Mouse (Mus musculus) heart, adult 2 months (tissue): ENCODE measurements around the gene Actl6b. TPM values are rescaled to one million over a fixed set of nuclear protein-coding genes. Genes with fewer than 3 reads are reported as not detected.
"Not testable (repeated sequence)": the region's sequence is repeated elsewhere in the genome, so short reads cannot be mapped to it uniquely, and the experiment has no call there.

Source experiments
- DNase-seq, 2 experiments: peaks; one replicate each; pipeline ENCODE4 v3.0.0; 2021
- H3K27ac ChIP-seq: fragments of 200-600 bp; 2 replicates; pipeline ENCODE4 v1.8.1; 2022
- H3K27me3 ChIP-seq: fragments of 200-500 bp; 2 replicates; pipeline ENCODE4 v1.6.1; 2012; ENCODE audit warnings: mild to moderate bottlenecking, low read length, inconsistent platforms, mixed read lengths; ENCODE audit not compliant: control insufficient read depth, insufficient read depth
- H3K36me3 ChIP-seq: fragments of 200-500 bp; 2 replicates; pipeline ENCODE4 v1.6.1; 2012; ENCODE audit warnings: low read length, inconsistent platforms; ENCODE audit not compliant: control insufficient read depth, insufficient read depth
- H3K4me1 ChIP-seq: fragments of 200-500 bp; 2 replicates; pipeline ENCODE4 v1.6.1; 2011; ENCODE audit warnings: low read length; ENCODE audit not compliant: control insufficient read depth, insufficient read depth
- H3K4me3 ChIP-seq: fragments of 200-600 bp; 2 replicates; pipeline ENCODE4 v1.8.1; 2022
- H3K79me2 ChIP-seq: fragments of 200-500 bp; replicated peaks from 2 replicates; pipeline ENCODE4 v1.6.1; 2012; ENCODE audit warnings: mild to moderate bottlenecking, inconsistent platforms, low read length, moderate library complexity, mixed read lengths; ENCODE audit not compliant: control insufficient read depth, insufficient read depth
- H3K9ac ChIP-seq: fragments of 200-500 bp; 2 replicates; pipeline ENCODE4 v1.6.1; 2012; ENCODE audit warnings: low read depth, mild to moderate bottlenecking, control low read depth, inconsistent platforms, low read length, mixed read lengths
- CTCF ChIP-seq: fragments of 200-600 bp; IDR thresholded peaks from 2 replicates; pipeline ENCODE4 v1.8.1; 2022; ENCODE audit warnings: antibody characterized with exemption, mild to moderate bottlenecking, moderate library complexity
- EP300 ChIP-seq: fragments of 200-500 bp; IDR thresholded peaks from 2 replicates; pipeline ENCODE4 v1.6.1; 2011; ENCODE audit warnings: low read depth, low read length, control low read depth; ENCODE audit not compliant: insufficient read depth
- POLR2A ChIP-seq: fragments of 200-500 bp; IDR thresholded peaks from 2 replicates; pipeline ENCODE4 v1.6.1; 2011; ENCODE audit warnings: mild to moderate bottlenecking, low read depth, low read length, control low read depth; ENCODE audit not compliant: insufficient read depth
- WGBS: fragments of 180-500 bp; shearing (Covaris S2); methylation state at CpG from one replicate; pipeline ENCODE4 v1.1.7; 2018; 5-methylcytosine and 5-hydroxymethylcytosine counted together
- intact Hi-C: fragments of 180-260 bp; cut with DNase I; formaldehyde crosslinking; loops from one replicate; pipeline ENCODE4 v1.15.1; 2025
- microRNA-seq, 2 experiments: library from miRNA; unstranded; fragments of <30 nt; microRNA quantifications; one replicate each; pipeline ENCODE4 v1.2.0; 2021
- polyA plus RNA-seq: library from polyadenylated mRNA; depleted of rRNA; stranded (reverse); fragments of >200 nt; gene quantifications from 2 replicates; pipeline ENCODE4 v1.2.3, GENCODE M21; 2012; rRNA removed
- total RNA-seq, 2 experiments: library from RNA; stranded (reverse); gene quantifications; 2 replicates each; pipeline ENCODE4 v1.2.3; 2021

Actl6b gene
- total and polyA plus RNA-seq, 3 experiments = not detected

GRCm38 (mm10) chr5:137610548-137611244 lies 57.4 kb downstream of the Actl6b start:
- Histone ChIP-seq H3K36me3 (no peaks in the 10 kb centered on the region), H3K4me1 (peaks cover 10% of the 10 kb centered on the region), H3K9ac (peak overlapping the region; percentile 61), H3K4me3 (peak overlapping the region; percentile 43), H3K27me3 (no peaks in the 10 kb centered on the region), H3K79me2 (no peaks in the 10 kb centered on the region), H3K27ac (peak overlapping the region; percentile 78)
- intact Hi-C loops = loop anchor here (1.0 kb wide), 1 partner anchor 18 kb away; no protein-coding TSS in a partner anchor
- WGBS = 7% methylated on average over 12 of the region's 12 CpGs
- TF ChIP-seq POLR2A (0 out of 2 replicates have a peak, but pooled peaks have one; percentile 52), CTCF (no peak), EP300 (peak; percentile 87)
- peak; percentile 81 to 85 for DNase-seq

GRCm38 (mm10) chr5:137611245-137611602 lies 57.9 kb downstream of the Actl6b start:
- Histone ChIP-seq H3K9ac (peak overlapping the region; percentile 61), H3K4me1 (peaks cover 10% of the 10 kb centered on the region)
- WGBS = 4% methylated on average over 6 of the region's 6 CpGs

GRCm38 (mm10) chr5:137613076-137613475 lies 59.8 kb downstream of the Actl6b start:
- TF ChIP-seq CTCF (no peak), POLR2A (0 out of 2 replicates have a peak, but pooled peaks have one; percentile 31)
- intact Hi-C loops = no loop called here
- Histone ChIP-seq H3K79me2 (no peaks in the 10 kb centered on the region), H3K4me1 (peaks cover 10% of the 10 kb centered on the region), H3K9ac (no peak overlapping the region), H3K27ac (peak overlapping the region; percentile 20; the same call in 1 of the 2 replicates), H3K27me3 (no peaks in the 10 kb centered on the region), H3K4me3 (no peak overlapping the region), H3K36me3 (no peaks in the 10 kb centered on the region)
- DNase-seq = peak; percentile 41 to 47
- 72% methylated on average over 5 of the region's 5 CpGs for whole genome bisulfite sequencing

More at GRCm38 (mm10) chr5:137611245-137611602, 57.9 kb downstream of the Actl6b start:
- H3K27ac ChIP-seq = peak overlapping the region; percentile 78
- no peak for TF ChIP-seq CTCF
- peak; percentile 51; the same call in 1 of the 2 replicates for TF ChIP-seq POLR2A
- no peaks in the 10 kb centered on the region for H3K27me3 ChIP-seq
- H3K36me3 ChIP-seq = no peaks in the 10 kb centered on the region
- peak overlapping the region; percentile 43 for H3K4me3 ChIP-seq
- intact Hi-C loops = no loop called here
- peak; percentile 81 to 82 for DNase-seq
- H3K79me2 ChIP-seq = no peaks in the 10 kb centered on the region

- Histone ChIP-seq H3K9ac (no peak within 1 kb of the TSS), H3K36me3 (no peaks in the 10 kb centered on the region), H3K4me3 (no peak within 1 kb of the TSS), H3K79me2 (no peaks in the 10 kb centered on the region), H3K4me1 (peaks cover 10% of the 10 kb centered on the region), H3K27me3 (no peaks in the 10 kb centered on the region), H3K27ac (peak within 1 kb of the TSS; percentile 20; the same call in 1 of the 2 replicates)
- TF ChIP-seq POLR2A = no peak
- TF ChIP-seq EP300 = no peak
- no peak for TF ChIP-seq CTCF
- DNase-seq = peak; percentile 54 to 63
- intact Hi-C loops = no loop called here
- WGBS = 52% methylated on average over 11 of the region's 11 CpGs
Observed at GRCm38 (mm10) chr5:137613550-137613949, 60.2 kb downstream of the Actl6b start, which contains the start of gene Pcolce. Gene Pcolce, minus strand, starts transcription at chr5:137613784.

- WGBS = 96% methylated on average over 2 of the region's 2 CpGs
- intact Hi-C loops = not testable (repeated sequence)
Observed at GRCm38 (mm10) chr5:137614921-137615320, 61.6 kb downstream of the Actl6b start.

GRCm38 (mm10) chr5:137615347-137615746 lies 62.0 kb downstream of the Actl6b start:
- no peak for DNase-seq
- Histone ChIP-seq H3K4me3 (no peak overlapping the region), H3K79me2 (no peaks in the 10 kb centered on the region), H3K36me3 (no peaks in the 10 kb centered on the region), H3K27me3 (no peaks in the 10 kb centered on the region), H3K27ac (no peak overlapping the region), H3K9ac (no peak overlapping the region), H3K4me1 (peaks cover 8% of the 10 kb centered on the region)
- intact Hi-C loops = no loop called here
- WGBS = 84% methylated on average over 7 of the region's 7 CpGs
- TF ChIP-seq EP300 (no peak), POLR2A (no peak), CTCF (no peak)

More at GRCm38 (mm10) chr5:137614921-137615320, 61.6 kb downstream of the Actl6b start:
- H3K27me3 ChIP-seq, DNase-seq, H3K9ac ChIP-seq, H3K4me1 ChIP-seq, H3K27ac ChIP-seq, H3K79me2 ChIP-seq, H3K4me3 ChIP-seq, H3K36me3 ChIP-seq: not testable (repeated sequence)
- TF ChIP-seq CTCF = peak; percentile 38

Small RNA genes within 50 kb of the gene (microRNA-seq; reads per million reads assigned to microRNA genes)
- gene Mir6418 = 0.39 to 0.56 reads per million in 2 experiments

Other genes with a start within 250 kb of the Actl6b start
- gene Srrt, start 245.8 kb upstream of the Actl6b start, total RNA-seq = 10 to 100 TPM; 60.5 to 66.4 TPM
- gene Srrt, start 245.8 kb upstream of the Actl6b start, polyA plus RNA-seq = 63.9 and 74.2 TPM in 2 replicates
- 10 to 100 TPM; 12.5 to 13.6 TPM for gene Trip6, start 239.1 kb upstream of the Actl6b start, total RNA-seq
- gene Trip6, start 239.1 kb upstream of the Actl6b start, polyA plus RNA-seq = 23.5 and 24.2 TPM in 2 replicates
- gene Slc12a9, start 219.9 kb upstream of the Actl6b start, total RNA-seq = 1 to 10 TPM; 1.7 to 2.2 TPM
- gene Slc12a9, start 219.9 kb upstream of the Actl6b start, polyA plus RNA-seq = 6.0 and 8.9 TPM in 2 replicates
- 10 to 100 TPM; 45.9 to 53.9 TPM for gene Ephb4, start 203.4 kb upstream of the Actl6b start, total RNA-seq
- gene Ephb4, start 203.4 kb upstream of the Actl6b start, polyA plus RNA-seq = 35.2 and 51.8 TPM in 2 replicates
- gene Zan, start 76.5 kb upstream of the Actl6b start, total RNA-seq = not detected
- gene Zan, start 76.5 kb upstream of the Actl6b start, polyA plus RNA-seq = under 0.01 and 0.02 TPM in 2 replicates
- gene Pop7, start 51.0 kb upstream of the Actl6b start, total RNA-seq = 10 to 100 TPM; 13.4 to 13.9 TPM
- gene Pop7, start 51.0 kb upstream of the Actl6b start, polyA plus RNA-seq = 22.7 and 25.6 TPM in 2 replicates
- gene Gigyf1, start 35.0 kb upstream of the Actl6b start, total RNA-seq = 10 to 100 TPM; 24.4 to 29.1 TPM
- gene Gigyf1, start 35.0 kb upstream of the Actl6b start, polyA plus RNA-seq = 19.6 and 21.0 TPM in 2 replicates
- not detected for gene Epo, start 20.3 kb upstream of the Actl6b start, total RNA-seq
- not detected in 2 replicates for gene Epo, start 20.3 kb upstream of the Actl6b start, polyA plus RNA-seq
- gene Gnb2, start 20.0 kb upstream of the Actl6b start, total RNA-seq = 100 to 1,000 TPM; 222 to 249 TPM
- 395 and 448 TPM in 2 replicates for gene Gnb2, start 20.0 kb upstream of the Actl6b start, polyA plus RNA-seq
- gene Tfr2, start 16.3 kb downstream of the Actl6b start, total RNA-seq = under 1 TPM in 1 of 2 experiments, not detected in 1; 0.09 TPM
- gene Tfr2, start 16.3 kb downstream of the Actl6b start, polyA plus RNA-seq = 0.29 and 0.35 TPM in 2 replicates
- 10 to 100 TPM; 10.7 to 16.3 TPM for gene Mospd3, start 47.5 kb downstream of the Actl6b start, total RNA-seq
- gene Mospd3, start 47.5 kb downstream of the Actl6b start, polyA plus RNA-seq = 20.7 and 32.3 TPM in 2 replicates
- 10 to 100 TPM; 35.9 to 50.8 TPM for gene Pcolce, start 60.3 kb downstream of the Actl6b start, total RNA-seq
- 87.0 and 109 TPM in 2 replicates for gene Pcolce, start 60.3 kb downstream of the Actl6b start, polyA plus RNA-seq
- gene Fbxo24, start 75.5 kb downstream of the Actl6b start, total RNA-seq = under 1 TPM; 0.13 to 0.34 TPM
- gene Fbxo24, start 75.5 kb downstream of the Actl6b start, polyA plus RNA-seq = 0.29 and 0.35 TPM in 2 replicates
- 10 to 100 TPM; 17.1 to 20.0 TPM for gene Lrch4, start 75.6 kb downstream of the Actl6b start, total RNA-seq
- gene Lrch4, start 75.6 kb downstream of the Actl6b start, polyA plus RNA-seq = 24.8 and 29.1 TPM in 2 replicates
- 1 to 10 TPM; 2.8 to 4.3 TPM for gene Gm20605, start 75.7 kb downstream of the Actl6b start, total RNA-seq
- gene Gm20605, start 75.7 kb downstream of the Actl6b start, polyA plus RNA-seq = 7.3 and 9.5 TPM in 2 replicates
- 1 to 10 TPM; 1.5 to 2.0 TPM for gene Sap25, start 87.8 kb downstream of the Actl6b start, total RNA-seq
- 25.2 and 34.9 TPM in 2 replicates for gene Sap25, start 87.8 kb downstream of the Actl6b start, polyA plus RNA-seq
- gene Irs3, start 92.2 kb downstream of the Actl6b start, total RNA-seq = under 1 TPM; 0.34 to 0.73 TPM
- gene Irs3, start 92.2 kb downstream of the Actl6b start, polyA plus RNA-seq = 0.91 and 2.2 TPM in 2 replicates
- gene Agfg2, start 131.2 kb downstream of the Actl6b start, total RNA-seq = 10 to 100 TPM; 15.6 to 19.1 TPM
- 11.9 and 12.5 TPM in 2 replicates for gene Agfg2, start 131.2 kb downstream of the Actl6b start, polyA plus RNA-seq
- 1 to 10 TPM in 1 of 2 experiments, under 1 TPM in 1; 0.94 to 1.2 TPM for gene Nyap1, start 188.1 kb downstream of the Actl6b start, total RNA-seq
- gene Nyap1, start 188.1 kb downstream of the Actl6b start, polyA plus RNA-seq = 1.6 and 1.7 TPM in 2 replicates
- gene Tsc22d4, start 192.2 kb downstream of the Actl6b start, total RNA-seq = 100 to 1,000 TPM; 254 to 258 TPM
- 223 and 251 TPM in 2 replicates for gene Tsc22d4, start 192.2 kb downstream of the Actl6b start, polyA plus RNA-seq
- gene Ppp1r35, start 225.3 kb downstream of the Actl6b start, total RNA-seq = 10 to 100 TPM in 1 of 2 experiments, 1 to 10 TPM in 1; 7.4 to 10.8 TPM
- 6.8 and 12.0 TPM in 2 replicates for gene Ppp1r35, start 225.3 kb downstream of the Actl6b start, polyA plus RNA-seq
- gene Mepce, start 234.1 kb downstream of the Actl6b start, total RNA-seq = 10 to 100 TPM; 21.3 to 26.0 TPM
- gene Mepce, start 234.1 kb downstream of the Actl6b start, polyA plus RNA-seq = 24.1 and 31.5 TPM in 2 replicates
- gene Zcwpw1, start 234.3 kb downstream of the Actl6b start, total RNA-seq = under 1 TPM; 0.44 to 0.52 TPM
- gene Zcwpw1, start 234.3 kb downstream of the Actl6b start, polyA plus RNA-seq = 0.39 and 0.50 TPM in 2 replicates